Mouse (Mus musculus): ENCODE measurements around the gene Ldlrad3. TPM values are rescaled to one million over a fixed set of nuclear protein-coding genes. Genes with fewer than 3 reads are reported as not detected.

Gene Ldlrad3
- polyA plus RNA-seq, 1 experiment from 2014 or later, result 7.2 TPM

DNA sequence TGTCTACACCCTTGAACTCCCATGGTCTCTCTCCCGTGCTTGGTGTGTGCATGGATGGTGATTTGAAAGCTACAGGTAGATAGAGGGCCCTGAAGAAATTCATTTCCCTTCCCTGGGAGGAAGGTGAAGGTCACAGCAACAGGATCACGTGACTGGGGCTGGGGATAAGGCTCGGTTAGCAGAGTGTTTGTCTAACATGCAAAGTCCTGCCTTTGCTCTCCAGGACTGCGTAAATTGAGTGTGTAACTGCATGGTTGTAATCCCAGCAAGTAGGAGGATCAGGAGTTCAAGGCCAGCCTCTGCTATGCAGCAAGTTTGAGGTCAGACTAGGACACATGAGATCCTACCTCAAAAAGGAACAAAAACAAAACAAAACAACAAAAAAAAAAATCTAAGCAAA lies 32.7 kb downstream of the Ldlrad3 start:
- H3K27ac ChIP-seq (ENCODE audit: low read length), result no peak overlapping the region
- H3K36me3 ChIP-seq (ENCODE audit: control insufficient read depth, insufficient read depth), result no peaks in the 10 kb centered on the region
- H3K9ac ChIP-seq (ENCODE audit: low read depth, low read length), result no peak overlapping the region
- H3K27me3 ChIP-seq (ENCODE audit: control insufficient read depth, insufficient read depth, low read depth, low read length), result no peaks in the 10 kb centered on the region
- no peak for ATAC-seq (ENCODE audit: low read depth)
- peaks cover 3% of the 10 kb centered on the region; the same call in 1 of the 2 replicates for H3K4me1 ChIP-seq (ENCODE audit: control insufficient read depth, low read depth, low read length)
- no peak overlapping the region for H3K4me3 ChIP-seq (ENCODE audit: low read depth, low read length)
- H3K4me2 ChIP-seq (ENCODE audit: low read depth, low read length), result no peak overlapping the region
- H3K9me3 ChIP-seq (replicated peaks; ENCODE audit: control insufficient read depth, low read length), result no peaks in the 10 kb centered on the region
- 56% methylated on average over 4 of the region's 4 CpGs for WGBS (ENCODE audit: insufficient replicate concordance)

DNA sequence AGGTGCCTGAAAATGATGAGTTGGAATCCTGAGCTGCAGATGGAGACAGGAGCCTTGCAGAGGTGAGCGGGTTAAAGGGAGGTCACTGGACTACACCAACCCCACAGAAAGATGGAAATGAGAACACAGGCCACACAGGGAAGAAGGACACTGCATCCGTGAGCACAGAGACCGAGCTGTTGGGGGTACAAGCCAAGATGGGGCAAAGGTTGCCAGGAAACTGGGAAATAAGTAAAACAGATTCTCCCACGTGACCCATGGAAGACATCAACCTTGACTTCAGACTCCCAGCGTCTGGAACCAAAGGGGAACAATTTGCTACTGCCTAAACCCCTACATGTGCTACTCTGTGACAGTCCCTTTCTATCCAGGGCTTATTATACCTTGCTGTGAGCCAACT lies 33.3 kb downstream of the Ldlrad3 start:
- H3K4me3 ChIP-seq (ENCODE audit: low read depth, low read length), result no peak overlapping the region

GRCm38 (mm10) chr2:102149058-102149457 lies 37.1 kb downstream of the Ldlrad3 start:
- no peaks in the 10 kb centered on the region for H3K36me3 ChIP-seq (ENCODE audit: control insufficient read depth, insufficient read depth)
- WGBS (ENCODE audit: insufficient replicate concordance), result 55% methylated on average over 2 of the region's 2 CpGs
- H3K27me3 ChIP-seq (ENCODE audit: control insufficient read depth, insufficient read depth, low read depth, low read length), result no peaks in the 10 kb centered on the region
- H3K9me3 ChIP-seq (replicated peaks; ENCODE audit: control insufficient read depth, low read length), result no peaks in the 10 kb centered on the region
- peaks cover 1% of the 10 kb centered on the region; the same call in 1 of the 2 replicates for H3K4me1 ChIP-seq (ENCODE audit: control insufficient read depth, low read depth, low read length)
- no peak overlapping the region for H3K4me2 ChIP-seq (ENCODE audit: low read depth, low read length)
- no peak overlapping the region for H3K4me3 ChIP-seq (ENCODE audit: low read depth, low read length)
- ATAC-seq (ENCODE audit: low read depth), result no peak
- H3K9ac ChIP-seq (ENCODE audit: low read depth, low read length), result no peak overlapping the region
- no peak overlapping the region for H3K27ac ChIP-seq (ENCODE audit: low read length)

More for the DNA sequence above, 33.3 kb downstream of the Ldlrad3 start:
- peaks cover 3% of the 10 kb centered on the region; the same call in 1 of the 2 replicates for H3K4me1 ChIP-seq (ENCODE audit: control insufficient read depth, low read depth, low read length)
- 64% methylated on average over 5 of the region's 5 CpGs for WGBS (ENCODE audit: insufficient replicate concordance)
- H3K27ac ChIP-seq (ENCODE audit: low read length), result no peak overlapping the region
- no peaks in the 10 kb centered on the region for H3K36me3 ChIP-seq (ENCODE audit: control insufficient read depth, insufficient read depth)
- no peaks in the 10 kb centered on the region for H3K27me3 ChIP-seq (ENCODE audit: control insufficient read depth, insufficient read depth, low read depth, low read length)
- no peak overlapping the region for H3K9ac ChIP-seq (ENCODE audit: low read depth, low read length)
- H3K9me3 ChIP-seq (replicated peaks; ENCODE audit: control insufficient read depth, low read length), result no peaks in the 10 kb centered on the region
- H3K4me2 ChIP-seq (ENCODE audit: low read depth, low read length), result no peak overlapping the region
- no peak for ATAC-seq (ENCODE audit: low read depth)

DNA sequence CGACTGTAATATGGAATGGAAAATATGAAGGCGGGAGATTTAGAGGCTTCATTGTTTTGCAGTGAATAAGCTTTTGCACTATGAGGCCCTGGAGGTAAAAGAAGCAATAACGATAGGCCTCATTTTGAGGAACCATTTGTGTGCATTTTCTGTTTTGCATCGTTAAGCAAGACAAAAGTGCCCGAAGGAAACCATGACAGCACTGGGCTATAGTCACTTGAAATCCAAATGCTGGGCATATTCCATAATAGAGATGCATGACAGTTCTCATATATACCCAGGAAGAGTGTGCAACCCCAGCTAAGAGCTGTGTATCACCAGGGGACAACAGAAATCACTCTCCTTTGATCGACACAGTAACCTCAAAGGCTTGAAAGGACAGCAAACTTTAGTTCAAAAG lies 38.1 kb downstream of the Ldlrad3 start:
- Histone ChIP-seq H3K27me3 (ENCODE audit: control insufficient read depth, insufficient read depth, low read depth, low read length) (no peaks in the 10 kb centered on the region), H3K4me1 (ENCODE audit: control insufficient read depth, low read depth, low read length) (no peaks in the 10 kb centered on the region), H3K4me2 (ENCODE audit: low read depth, low read length) (no peak overlapping the region), H3K27ac (ENCODE audit: low read length) (no peak overlapping the region), H3K9me3 (replicated peaks; ENCODE audit: control insufficient read depth, low read length) (no peaks in the 10 kb centered on the region), H3K36me3 (ENCODE audit: control insufficient read depth, insufficient read depth) (no peaks in the 10 kb centered on the region), H3K9ac (ENCODE audit: low read depth, low read length) (no peak overlapping the region), H3K4me3 (ENCODE audit: low read depth, low read length) (no peak overlapping the region)
- WGBS (ENCODE audit: insufficient replicate concordance), result 69% methylated on average over 6 of the region's 6 CpGs
- no peak for ATAC-seq (ENCODE audit: low read depth)

- no peak for ATAC-seq (ENCODE audit: low read depth)
- H3K9me3 ChIP-seq (replicated peaks; ENCODE audit: control insufficient read depth, low read length), result no peaks in the 10 kb centered on the region
- H3K4me2 ChIP-seq (ENCODE audit: low read depth, low read length), result no peak overlapping the region
- no peaks in the 10 kb centered on the region for H3K27me3 ChIP-seq (ENCODE audit: control insufficient read depth, insufficient read depth, low read depth, low read length)
- no peak overlapping the region for H3K9ac ChIP-seq (ENCODE audit: low read depth, low read length)
- H3K4me3 ChIP-seq (ENCODE audit: low read depth, low read length), result no peak overlapping the region
- no peaks in the 10 kb centered on the region for H3K36me3 ChIP-seq (ENCODE audit: control insufficient read depth, insufficient read depth)
- no peaks in the 10 kb centered on the region; the same call in 1 of the 2 replicates for H3K4me1 ChIP-seq (ENCODE audit: control insufficient read depth, low read depth, low read length)
- no peak overlapping the region for H3K27ac ChIP-seq (ENCODE audit: low read length)
- WGBS (ENCODE audit: insufficient replicate concordance), result 76% methylated on average over 4 of the region's 4 CpGs
These were observed 38.6 kb downstream of the Ldlrad3 start for GRCm38 (mm10) chr2:102147561-102147960.

DNA sequence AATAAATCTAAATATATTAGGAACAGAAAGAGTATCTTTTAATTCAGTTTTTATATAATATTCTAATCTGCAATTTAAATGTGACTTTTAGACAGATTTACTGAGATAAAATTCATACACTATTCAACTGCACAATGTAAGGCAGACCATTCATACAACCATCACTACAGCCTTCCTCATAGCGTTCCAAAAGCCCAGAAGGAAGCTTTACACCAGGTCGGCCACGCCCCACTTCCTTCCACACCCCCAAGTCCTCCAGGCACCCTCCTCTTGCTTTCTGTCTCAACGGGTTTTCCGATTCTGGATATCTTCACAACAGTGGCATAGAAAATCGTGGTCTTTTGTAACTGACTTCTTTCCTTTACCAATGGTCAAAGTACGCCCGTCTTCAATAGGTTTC lies 39.8 kb downstream of the Ldlrad3 start:
- Histone ChIP-seq H3K27me3 (ENCODE audit: control insufficient read depth, insufficient read depth, low read depth, low read length) (no peaks in the 10 kb centered on the region), H3K27ac (ENCODE audit: low read length) (no peak overlapping the region), H3K4me2 (ENCODE audit: low read depth, low read length) (no peak overlapping the region), H3K9me3 (replicated peaks; ENCODE audit: control insufficient read depth, low read length) (no peaks in the 10 kb centered on the region), H3K9ac (ENCODE audit: low read depth, low read length) (no peak overlapping the region), H3K36me3 (ENCODE audit: control insufficient read depth, insufficient read depth) (no peaks in the 10 kb centered on the region), H3K4me3 (ENCODE audit: low read depth, low read length) (peak overlapping the region; percentile 9; the same call in 1 of the 2 replicates), H3K4me1 (ENCODE audit: control insufficient read depth, low read depth, low read length) (no peaks in the 10 kb centered on the region; the same call in 1 of the 2 replicates)
- 54% methylated on average over 8 of the region's 8 CpGs for whole genome bisulfite sequencing (ENCODE audit: insufficient replicate concordance)
- no peak for ATAC-seq (ENCODE audit: low read depth)

GRCm38 (mm10) chr2:102145036-102145435 lies 41.1 kb downstream of the Ldlrad3 start:
- no peaks in the 10 kb centered on the region for H3K36me3 ChIP-seq (ENCODE audit: control insufficient read depth, insufficient read depth)
- 67% methylated on average over 3 of the region's 3 CpGs for WGBS (ENCODE audit: insufficient replicate concordance)

DNA sequence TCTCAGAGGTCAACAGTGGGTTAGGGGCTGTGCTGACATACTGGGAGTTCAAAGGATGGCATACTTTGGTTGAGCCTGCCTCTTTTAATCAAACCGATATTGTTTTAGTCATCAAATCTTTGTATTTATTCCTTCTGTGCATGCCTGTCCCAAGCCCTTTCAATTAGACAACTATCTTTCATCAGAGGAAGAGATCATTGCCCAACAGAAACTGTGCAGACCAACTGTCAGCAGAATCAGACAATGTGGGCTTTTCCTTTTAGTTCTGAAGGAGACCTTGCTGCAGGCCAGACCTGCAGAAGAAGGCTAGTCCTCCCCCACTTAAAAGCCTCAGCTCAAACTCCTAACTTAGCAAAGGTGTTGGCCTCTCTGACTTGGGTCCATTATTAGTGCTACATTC lies 41.9 kb downstream of the Ldlrad3 start:
- H3K27me3 ChIP-seq (ENCODE audit: control insufficient read depth, insufficient read depth, low read depth, low read length), result no peaks in the 10 kb centered on the region
- no peak overlapping the region for H3K4me3 ChIP-seq (ENCODE audit: low read depth, low read length)
- no peaks in the 10 kb centered on the region for H3K36me3 ChIP-seq (ENCODE audit: control insufficient read depth, insufficient read depth)
- H3K4me1 ChIP-seq (ENCODE audit: control insufficient read depth, low read depth, low read length), result no peaks in the 10 kb centered on the region; the same call in 1 of the 2 replicates
- 60% methylated on average over 1 of the region's 1 CpGs for WGBS (ENCODE audit: insufficient replicate concordance)
- H3K9me3 ChIP-seq (replicated peaks; ENCODE audit: control insufficient read depth, low read length), result no peaks in the 10 kb centered on the region
- H3K27ac ChIP-seq (ENCODE audit: low read length), result no peak overlapping the region
- H3K4me2 ChIP-seq (ENCODE audit: low read depth, low read length), result no peak overlapping the region
- H3K9ac ChIP-seq (ENCODE audit: low read depth, low read length), result no peak overlapping the region
- no peak for ATAC-seq (ENCODE audit: low read depth)

More at GRCm38 (mm10) chr2:102145036-102145435, 41.1 kb downstream of the Ldlrad3 start:
- Histone ChIP-seq H3K4me3 (ENCODE audit: low read depth, low read length) (no peak overlapping the region), H3K9me3 (replicated peaks; ENCODE audit: control insufficient read depth, low read length) (no peaks in the 10 kb centered on the region), H3K4me1 (ENCODE audit: control insufficient read depth, low read depth, low read length) (no peaks in the 10 kb centered on the region; the same call in 1 of the 2 replicates), H3K4me2 (ENCODE audit: low read depth, low read length) (no peak overlapping the region), H3K27me3 (ENCODE audit: control insufficient read depth, insufficient read depth, low read depth, low read length) (no peaks in the 10 kb centered on the region), H3K9ac (ENCODE audit: low read depth, low read length) (no peak overlapping the region), H3K27ac (ENCODE audit: low read length) (no peak overlapping the region)
- no peak for ATAC-seq (ENCODE audit: low read depth)

GRCm38 (mm10) chr2:102142654-102143271 lies 43.4 kb downstream of the Ldlrad3 start:
- Histone ChIP-seq H3K9ac (ENCODE audit: low read depth, low read length) (no peak overlapping the region), H3K27me3 (ENCODE audit: control insufficient read depth, insufficient read depth, low read depth, low read length) (no peaks in the 10 kb centered on the region), H3K36me3 (ENCODE audit: control insufficient read depth, insufficient read depth) (no peaks in the 10 kb centered on the region), H3K4me1 (ENCODE audit: control insufficient read depth, low read depth, low read length) (no peaks in the 10 kb centered on the region; the same call in 1 of the 2 replicates), H3K4me3 (ENCODE audit: low read depth, low read length) (no peak overlapping the region), H3K4me2 (ENCODE audit: low read depth, low read length) (no peak overlapping the region), H3K27ac (ENCODE audit: low read length) (no peak overlapping the region), H3K9me3 (replicated peaks; ENCODE audit: control insufficient read depth, low read length) (no peaks in the 10 kb centered on the region)
- 65% methylated on average over 14 of the region's 14 CpGs for WGBS (ENCODE audit: insufficient replicate concordance)
- 0 out of 2 replicates have a peak, but pooled peaks have one; percentile 13 for ATAC-seq (ENCODE audit: low read depth)
